Mouse (Mus musculus): ENCODE measurements around the gene Ccdc190. TPM values are rescaled to one million over a fixed set of nuclear protein-coding genes. Genes with fewer than 3 reads are reported as not detected.

Gene Ccdc190
- polyA plus RNA-seq, 1 experiment from 2014 or later: 4.8 TPM

GRCm38 (mm10) chr1:169900771-169901336, 27.6 kb upstream of the Ccdc190 start:
- Histone ChIP-seq H3K4me2 (replicated peaks) (no peak overlapping the region), H3K27ac (no peak overlapping the region), H3K36me3 (replicated peaks; ENCODE audit: control insufficient read depth, insufficient read depth) (no peaks in the 10 kb centered on the region), H3K4me3 (replicated peaks; ENCODE audit: low read length) (no peak overlapping the region), H3K4me1 (replicated peaks; ENCODE audit: control insufficient read depth, insufficient read depth, low read length) (no peaks in the 10 kb centered on the region), H3K9ac (no peak overlapping the region), H3K9me3 (ENCODE audit: control insufficient read depth, low read length) (no peaks in the 10 kb centered on the region), H3K27me3 (ENCODE audit: control insufficient read depth, insufficient read depth, low read length) (no peaks in the 10 kb centered on the region)
- no peak for ATAC-seq (ENCODE audit: low FRiP score)
- DNase-seq (ENCODE audit: low spot score): no peak
- 94% methylated on average over 3 of the region's 3 CpGs for WGBS

GRCm38 (mm10) chr1:169909163-169909562, 19.3 kb upstream of the Ccdc190 start:
- Histone ChIP-seq H3K36me3 (replicated peaks; ENCODE audit: control insufficient read depth, insufficient read depth) (no peaks in the 10 kb centered on the region), H3K4me2 (replicated peaks) (no peak overlapping the region), H3K4me1 (replicated peaks; ENCODE audit: control insufficient read depth, insufficient read depth, low read length) (no peaks in the 10 kb centered on the region), H3K4me3 (replicated peaks; ENCODE audit: low read length) (no peak overlapping the region), H3K9ac (no peak overlapping the region), H3K27ac (no peak overlapping the region), H3K9me3 (ENCODE audit: control insufficient read depth, low read length) (no peaks in the 10 kb centered on the region), H3K27me3 (ENCODE audit: control insufficient read depth, insufficient read depth, low read length) (no peaks in the 10 kb centered on the region)
- ATAC-seq (ENCODE audit: low FRiP score) (peak; percentile 34; the same call in 1 of the 2 replicates), DNase-seq (ENCODE audit: low spot score) (peak; percentile 50)
- 76% methylated on average over 5 of the region's 5 CpGs for WGBS

- no peak for DNase-seq (ENCODE audit: low spot score)
- Histone ChIP-seq H3K27ac (no peak overlapping the region), H3K4me1 (replicated peaks; ENCODE audit: control insufficient read depth, insufficient read depth, low read length) (no peaks in the 10 kb centered on the region), H3K36me3 (replicated peaks; ENCODE audit: control insufficient read depth, insufficient read depth) (no peaks in the 10 kb centered on the region), H3K4me3 (replicated peaks; ENCODE audit: low read length) (no peak overlapping the region), H3K9ac (no peak overlapping the region), H3K4me2 (replicated peaks) (no peak overlapping the region), H3K9me3 (ENCODE audit: control insufficient read depth, low read length) (no peaks in the 10 kb centered on the region), H3K27me3 (ENCODE audit: control insufficient read depth, insufficient read depth, low read length) (no peaks in the 10 kb centered on the region)
- ATAC-seq (ENCODE audit: low FRiP score): no peak
- WGBS: 94% methylated on average over 6 of the region's 6 CpGs
Observed at GRCm38 (mm10) chr1:169909659-169910058, 18.8 kb upstream of the Ccdc190 start.

GRCm38 (mm10) chr1:169910751-169911150, 17.7 kb upstream of the Ccdc190 start:
- Histone ChIP-seq H3K36me3 (replicated peaks; ENCODE audit: control insufficient read depth, insufficient read depth) (no peaks in the 10 kb centered on the region), H3K27ac (no peak overlapping the region), H3K4me2 (replicated peaks) (no peak overlapping the region), H3K9me3 (ENCODE audit: control insufficient read depth, low read length) (no peaks in the 10 kb centered on the region), H3K4me3 (replicated peaks; ENCODE audit: low read length) (no peak overlapping the region), H3K27me3 (ENCODE audit: control insufficient read depth, insufficient read depth, low read length) (no peaks in the 10 kb centered on the region), H3K4me1 (replicated peaks; ENCODE audit: control insufficient read depth, insufficient read depth, low read length) (no peaks in the 10 kb centered on the region), H3K9ac (no peak overlapping the region)
- ATAC-seq (ENCODE audit: low FRiP score) (no peak), DNase-seq (ENCODE audit: low spot score) (no peak)
- WGBS: 86% methylated on average over 7 of the region's 7 CpGs

DNA sequence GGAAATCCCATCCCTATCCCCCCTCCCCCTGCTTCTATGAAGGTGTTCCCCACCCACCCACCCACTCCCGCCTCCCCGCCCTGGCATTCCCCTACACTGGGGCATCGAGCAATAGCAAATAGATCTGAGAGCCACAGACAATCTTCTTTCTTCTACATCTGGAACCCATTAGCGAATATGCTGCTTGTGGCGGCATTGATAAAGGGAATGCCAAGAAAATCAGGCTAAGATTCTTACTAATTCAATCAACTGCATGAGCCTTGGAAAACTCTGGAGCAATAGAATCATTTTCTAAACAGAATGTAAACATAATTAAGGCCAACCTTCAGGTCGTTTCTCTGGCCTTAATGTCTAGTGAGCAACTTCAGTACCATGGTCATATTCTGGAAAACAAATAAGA, 16.9 kb upstream of the Ccdc190 start:
- ATAC-seq (ENCODE audit: low FRiP score) (no peak), DNase-seq (ENCODE audit: low spot score) (no peak)
- no peak overlapping the region for H3K9ac ChIP-seq
- no peaks in the 10 kb centered on the region for H3K27me3 ChIP-seq (ENCODE audit: control insufficient read depth, insufficient read depth, low read length)
- H3K4me2 ChIP-seq (replicated peaks): no peak overlapping the region
- H3K9me3 ChIP-seq (ENCODE audit: control insufficient read depth, low read length): no peaks in the 10 kb centered on the region
- H3K4me1 ChIP-seq (replicated peaks; ENCODE audit: control insufficient read depth, insufficient read depth, low read length): no peaks in the 10 kb centered on the region
- H3K27ac ChIP-seq: no peak overlapping the region
- no peaks in the 10 kb centered on the region for H3K36me3 ChIP-seq (replicated peaks; ENCODE audit: control insufficient read depth, insufficient read depth)
- no peak overlapping the region for H3K4me3 ChIP-seq (replicated peaks; ENCODE audit: low read length)
- WGBS: 85% methylated on average over 6 of the region's 6 CpGs

DNA sequence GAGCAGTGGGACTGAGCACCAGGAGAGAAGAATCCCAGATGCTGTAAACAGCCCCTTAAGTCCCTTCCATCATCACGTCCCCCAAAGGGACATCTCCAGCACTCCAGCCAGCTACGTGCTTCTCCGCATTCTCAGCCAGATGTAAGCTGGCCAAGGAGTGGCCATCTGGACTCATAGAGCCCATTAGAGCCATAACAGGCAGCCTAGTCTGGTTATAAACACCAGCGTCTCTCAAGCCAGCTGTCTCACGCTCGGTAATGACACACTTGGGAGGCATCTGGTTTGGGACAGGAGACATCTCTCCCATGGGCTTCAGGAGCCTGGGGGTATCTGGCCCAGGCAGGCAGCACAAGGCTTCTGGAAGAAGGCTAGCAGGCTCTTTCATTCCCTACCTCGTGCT, 11.8 kb upstream of the Ccdc190 start:
- Histone ChIP-seq H3K4me3 (replicated peaks; ENCODE audit: low read length) (no peak overlapping the region), H3K9ac (no peak overlapping the region), H3K4me1 (replicated peaks; ENCODE audit: control insufficient read depth, insufficient read depth, low read length) (no peaks in the 10 kb centered on the region), H3K9me3 (ENCODE audit: control insufficient read depth, low read length) (no peaks in the 10 kb centered on the region), H3K4me2 (replicated peaks) (no peak overlapping the region), H3K27me3 (ENCODE audit: control insufficient read depth, insufficient read depth, low read length) (no peaks in the 10 kb centered on the region), H3K36me3 (replicated peaks; ENCODE audit: control insufficient read depth, insufficient read depth) (no peaks in the 10 kb centered on the region), H3K27ac (no peak overlapping the region)
- DNase-seq (ENCODE audit: low spot score) (no peak), ATAC-seq (ENCODE audit: low FRiP score) (peak; percentile 53; the same call in 1 of the 2 replicates)
- 47% methylated on average over 7 of the region's 7 CpGs for WGBS

DNA sequence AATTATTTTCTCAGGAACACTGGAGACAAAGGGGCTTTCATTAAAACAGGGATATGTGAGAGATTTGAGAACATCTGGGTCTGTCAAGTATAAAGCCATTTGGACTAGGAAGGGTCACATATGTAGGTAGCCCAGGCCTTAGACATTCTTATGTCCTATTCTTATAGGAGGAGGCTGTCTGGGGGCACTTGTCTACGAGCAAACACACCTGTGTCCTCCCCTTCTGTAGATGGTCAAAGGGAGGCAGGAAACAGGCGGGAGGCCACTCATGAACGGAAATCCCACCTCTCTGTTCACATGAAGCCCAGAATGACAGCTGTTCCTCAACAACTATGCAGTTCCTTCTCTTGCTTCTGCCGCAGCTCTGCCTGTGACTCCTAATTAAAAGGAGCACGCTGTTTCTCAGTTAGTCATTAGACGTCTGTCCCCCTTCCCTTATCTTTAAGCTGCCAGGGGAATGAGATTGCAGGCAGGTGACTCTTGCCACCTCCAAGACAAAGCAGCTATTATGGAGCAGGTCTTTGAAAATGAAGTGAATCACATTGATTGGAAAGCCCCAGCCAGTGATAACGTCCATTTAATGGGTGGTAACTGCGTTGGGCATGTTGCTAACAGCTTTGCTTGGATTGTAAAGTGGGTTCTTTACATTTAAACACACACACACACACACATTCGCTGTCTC, 11.2 kb upstream of the Ccdc190 start:
- DNase-seq (ENCODE audit: low spot score): no peak
- 63% methylated on average over 9 of the region's 9 CpGs for WGBS

GRCm38 (mm10) chr1:169917998-169918397, 10.4 kb upstream of the Ccdc190 start:
- no peaks in the 10 kb centered on the region for H3K4me1 ChIP-seq (replicated peaks; ENCODE audit: control insufficient read depth, insufficient read depth, low read length)
- no peak overlapping the region for H3K4me3 ChIP-seq (replicated peaks; ENCODE audit: low read length)
- H3K27me3 ChIP-seq (ENCODE audit: control insufficient read depth, insufficient read depth, low read length): no peaks in the 10 kb centered on the region
- no peak overlapping the region for H3K9ac ChIP-seq
- H3K36me3 ChIP-seq (replicated peaks; ENCODE audit: control insufficient read depth, insufficient read depth): no peaks in the 10 kb centered on the region
- H3K9me3 ChIP-seq (ENCODE audit: control insufficient read depth, low read length): no peaks in the 10 kb centered on the region
- ATAC-seq (ENCODE audit: low FRiP score) (peak; percentile 51; the same call in 1 of the 2 replicates), DNase-seq (ENCODE audit: low spot score) (peak; percentile 59)
- WGBS: 20% methylated on average over 4 of the region's 4 CpGs
- no peak overlapping the region for H3K4me2 ChIP-seq (replicated peaks)
- no peak overlapping the region for H3K27ac ChIP-seq

More for the DNA sequence above, 11.2 kb upstream of the Ccdc190 start:
- Histone ChIP-seq H3K27me3 (ENCODE audit: control insufficient read depth, insufficient read depth, low read length) (no peaks in the 10 kb centered on the region), H3K36me3 (replicated peaks; ENCODE audit: control insufficient read depth, insufficient read depth) (no peaks in the 10 kb centered on the region), H3K4me1 (replicated peaks; ENCODE audit: control insufficient read depth, insufficient read depth, low read length) (no peaks in the 10 kb centered on the region), H3K4me3 (replicated peaks; ENCODE audit: low read length) (no peak overlapping the region), H3K9me3 (ENCODE audit: control insufficient read depth, low read length) (no peaks in the 10 kb centered on the region), H3K4me2 (replicated peaks) (no peak overlapping the region), H3K27ac (no peak overlapping the region), H3K9ac (no peak overlapping the region)
- no peak for ATAC-seq (ENCODE audit: low FRiP score)

DNA sequence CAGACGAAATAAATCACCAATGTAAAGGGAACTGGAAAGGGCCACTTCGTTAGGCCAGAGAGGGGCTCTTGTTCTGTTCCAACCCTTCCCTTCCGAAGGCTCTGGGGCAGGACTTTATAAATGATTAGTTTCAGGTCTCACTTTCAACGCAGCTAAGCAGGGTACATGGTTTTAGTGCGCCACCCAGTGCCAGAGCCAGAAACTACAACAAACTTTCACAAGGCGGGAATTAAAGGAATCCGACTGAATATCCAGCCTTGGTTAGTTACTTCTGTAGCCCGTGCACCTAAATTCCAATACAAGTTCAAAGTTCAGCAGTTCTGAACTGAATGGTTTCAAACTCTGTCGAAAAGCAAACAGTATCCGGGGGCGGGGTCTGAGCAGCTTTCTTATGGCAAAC, 9.2 kb upstream of the Ccdc190 start:
- H3K4me1 ChIP-seq (replicated peaks; ENCODE audit: control insufficient read depth, insufficient read depth, low read length): no peaks in the 10 kb centered on the region
- H3K4me3 ChIP-seq (replicated peaks; ENCODE audit: low read length): no peak overlapping the region
- no peaks in the 10 kb centered on the region for H3K27me3 ChIP-seq (ENCODE audit: control insufficient read depth, insufficient read depth, low read length)
- ATAC-seq (ENCODE audit: low FRiP score) (peak; percentile 68; the same call in 1 of the 2 replicates), DNase-seq (ENCODE audit: low spot score) (peak; percentile 93)
- H3K4me2 ChIP-seq (replicated peaks): no peak overlapping the region
- H3K9ac ChIP-seq: no peak overlapping the region
- H3K9me3 ChIP-seq (ENCODE audit: control insufficient read depth, low read length): no peaks in the 10 kb centered on the region
- no peak overlapping the region for H3K27ac ChIP-seq
- 3% methylated on average over 11 of the region's 11 CpGs for WGBS
- H3K36me3 ChIP-seq (replicated peaks; ENCODE audit: control insufficient read depth, insufficient read depth): no peaks in the 10 kb centered on the region

Measured in hindbrain, embryonic 14.5 days (tissue).